Mouse (Mus musculus): Measurements from ENCODE around the gene Crocc2. TPM values are rescaled to one million over a fixed set of nuclear protein-coding genes. Genes with fewer than 3 reads are reported as not detected.
A peak's percentile ranks its signal among the peaks of the same experiment; 100 is the strongest.

Crocc2 gene
- total and polyA plus RNA-seq, 2 experiments from 2014 or later = 0.08 to 0.34 TPM

DNA sequence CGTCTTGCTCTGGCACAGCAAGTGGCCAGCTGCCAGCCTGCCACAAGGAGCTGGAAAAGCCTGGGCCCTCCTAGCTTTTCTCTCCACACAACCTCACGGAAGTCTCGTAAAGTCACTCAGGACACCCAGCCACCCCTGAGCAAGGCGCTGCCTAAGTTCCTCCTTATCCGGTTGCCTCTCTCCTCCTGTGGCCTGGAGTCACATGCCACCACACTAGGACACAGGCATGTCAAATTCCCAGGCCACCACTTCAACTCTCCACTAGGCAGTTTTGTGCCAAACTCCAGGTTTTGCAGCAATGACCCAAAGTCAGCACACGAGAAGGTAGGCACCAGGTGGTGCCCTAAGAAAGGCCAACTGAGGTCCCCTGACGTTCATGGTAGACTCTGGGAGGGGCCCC lies 5.9 kb upstream of the Crocc2 start:
- no peak for DNase-seq (ENCODE audit: low spot score)
- no peak for ATAC-seq (ENCODE audit: insufficient read depth, low read depth)
- Histone ChIP-seq H3K36me3 (replicated peaks; ENCODE audit: control insufficient read depth, insufficient read depth, low read length) (no peaks in the 10 kb centered on the region), H3K9me3 (replicated peaks; ENCODE audit: control insufficient read depth, low read length) (no peaks in the 10 kb centered on the region), H3K4me1 (ENCODE audit: control insufficient read depth, insufficient read depth) (no peaks in the 10 kb centered on the region), H3K4me3 (ENCODE audit: low read depth, low read length) (no peak overlapping the region), H3K27ac (ENCODE audit: low read depth) (no peak overlapping the region), H3K9ac (replicated peaks; ENCODE audit: low read depth, low read length) (no peak overlapping the region), H3K4me2 (ENCODE audit: low read depth, low read length) (no peak overlapping the region), H3K27me3 (ENCODE audit: control insufficient read depth, insufficient read depth, low read length) (peaks cover 16% of the 10 kb centered on the region; the same call in 1 of the 2 replicates)
- TF ChIP-seq CTCF (IDR thresholded peaks at IDR 0.05; ENCODE audit: low read depth) = no peak
- TF ChIP-seq EP300 (IDR thresholded peaks at IDR 0.05; ENCODE audit: low read depth) = no peak
- 79% methylated on average over 7 of the region's 7 CpGs for WGBS

DNA sequence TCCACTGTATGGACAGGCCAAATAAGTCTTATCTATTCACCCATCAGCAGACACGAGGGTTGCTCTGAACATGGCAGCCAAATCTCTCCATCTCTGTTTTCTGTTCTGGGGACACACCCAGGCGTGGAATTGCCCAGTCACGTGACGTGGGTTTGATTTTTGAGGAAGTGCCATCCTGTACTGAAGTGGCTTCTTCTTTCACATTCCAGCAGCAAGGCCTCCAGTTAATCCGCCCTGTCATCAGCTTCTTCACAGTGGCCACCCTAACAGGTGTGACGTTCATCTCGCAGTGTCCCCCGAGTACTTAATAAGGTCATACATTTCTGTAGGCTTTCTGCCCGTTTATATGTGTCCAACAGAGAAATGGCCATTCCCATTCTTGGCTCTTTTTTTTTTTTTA lies 3.1 kb upstream of the Crocc2 start:
- ATAC-seq (ENCODE audit: insufficient read depth, low read depth) = no peak
- Histone ChIP-seq H3K36me3 (replicated peaks; ENCODE audit: control insufficient read depth, insufficient read depth, low read length) (no peaks in the 10 kb centered on the region), H3K4me3 (ENCODE audit: low read depth, low read length) (no peak overlapping the region), H3K27me3 (ENCODE audit: control insufficient read depth, insufficient read depth, low read length) (peaks cover 18% of the 10 kb centered on the region; the same call in 1 of the 2 replicates), H3K9me3 (replicated peaks; ENCODE audit: control insufficient read depth, low read length) (no peaks in the 10 kb centered on the region), H3K9ac (replicated peaks; ENCODE audit: low read depth, low read length) (no peak overlapping the region), H3K4me1 (ENCODE audit: control insufficient read depth, insufficient read depth) (no peaks in the 10 kb centered on the region), H3K27ac (ENCODE audit: low read depth) (no peak overlapping the region), H3K4me2 (ENCODE audit: low read depth, low read length) (no peak overlapping the region)
- WGBS = 45% methylated on average over 9 of the region's 9 CpGs
- no peak for DNase-seq (ENCODE audit: low spot score)
- TF ChIP-seq EP300 (IDR thresholded peaks at IDR 0.05; ENCODE audit: low read depth) = no peak
- no peak for TF ChIP-seq CTCF (IDR thresholded peaks at IDR 0.05; ENCODE audit: low read depth)

DNA sequence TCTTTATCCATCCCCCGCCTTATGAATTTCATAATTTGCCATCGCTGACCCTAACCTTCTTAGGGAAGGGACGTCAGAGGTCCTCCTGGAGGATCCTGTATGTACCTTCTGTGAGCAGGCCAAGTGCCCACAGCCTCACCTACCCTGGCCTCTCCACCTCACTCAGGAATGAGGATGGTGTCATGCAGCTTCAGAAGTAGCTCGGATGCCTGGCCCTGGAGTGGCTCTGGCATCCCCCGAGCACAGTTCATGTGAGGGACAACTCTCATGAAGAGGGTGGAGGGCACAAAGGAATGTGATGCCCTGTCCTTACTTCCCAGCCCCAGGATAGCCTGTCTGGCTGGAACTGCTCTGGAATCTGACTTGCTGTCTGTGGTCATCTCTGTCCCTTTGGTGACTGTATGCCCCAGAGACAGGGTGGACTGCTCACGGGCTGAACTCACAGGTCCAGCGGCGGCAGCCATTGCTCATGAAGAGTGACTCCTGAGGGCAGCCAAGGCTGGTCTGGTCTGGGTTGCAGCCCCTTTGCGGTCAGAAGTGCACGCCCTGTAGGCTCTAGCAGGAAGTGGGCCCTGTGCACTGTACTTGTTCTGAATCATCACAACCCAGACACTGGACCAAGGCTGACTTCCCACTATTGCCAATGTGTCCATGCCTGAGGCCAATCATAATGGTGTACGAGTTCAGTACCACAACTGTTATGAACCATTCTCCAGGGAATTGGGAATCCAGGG lies 2.0 kb upstream of the Crocc2 start:
- no peak overlapping the region for H3K27ac ChIP-seq (ENCODE audit: low read depth)
- no peak overlapping the region for H3K9ac ChIP-seq (replicated peaks; ENCODE audit: low read depth, low read length)
- no peak overlapping the region for H3K4me3 ChIP-seq (ENCODE audit: low read depth, low read length)
- no peaks in the 10 kb centered on the region for H3K4me1 ChIP-seq (ENCODE audit: control insufficient read depth, insufficient read depth)
- H3K36me3 ChIP-seq (replicated peaks; ENCODE audit: control insufficient read depth, insufficient read depth, low read length) = no peaks in the 10 kb centered on the region
- H3K9me3 ChIP-seq (replicated peaks; ENCODE audit: control insufficient read depth, low read length) = no peaks in the 10 kb centered on the region
- no peak for DNase-seq (ENCODE audit: low spot score)
- H3K27me3 ChIP-seq (ENCODE audit: control insufficient read depth, insufficient read depth, low read length) = peaks cover 23% of the 10 kb centered on the region; the same call in 1 of the 2 replicates
- no peak overlapping the region for H3K4me2 ChIP-seq (ENCODE audit: low read depth, low read length)
- no peak for ATAC-seq (ENCODE audit: insufficient read depth, low read depth)
- WGBS = 79% methylated on average over 11 of the region's 11 CpGs
- TF ChIP-seq CTCF (IDR thresholded peaks at IDR 0.05; ENCODE audit: low read depth) = no peak
- TF ChIP-seq EP300 (IDR thresholded peaks at IDR 0.05; ENCODE audit: low read depth) = no peak

DNA sequence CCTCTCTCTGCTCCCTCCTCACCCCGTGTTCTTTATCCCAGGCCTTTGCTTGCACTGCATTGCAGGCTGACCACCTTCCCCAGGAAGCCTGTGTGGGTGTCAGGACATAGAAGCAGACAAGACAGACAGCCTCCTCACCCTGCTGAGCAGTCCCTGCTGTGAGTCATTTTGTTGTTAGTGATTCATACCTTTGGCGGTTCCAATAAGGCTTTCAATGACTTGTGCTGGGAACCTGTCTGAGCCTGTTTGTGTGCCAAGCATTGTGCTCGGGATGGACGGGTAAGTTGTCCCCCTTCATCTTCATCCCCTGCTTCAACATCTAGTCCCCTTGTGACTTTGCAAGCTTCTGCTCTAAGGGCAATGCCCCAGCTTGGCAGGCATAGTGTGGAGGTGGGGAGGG lies 5.1 kb downstream of the Crocc2 start:
- Histone ChIP-seq H3K4me1 (ENCODE audit: control insufficient read depth, insufficient read depth) (peaks cover 8% of the 10 kb centered on the region; the same call in 1 of the 2 replicates), H3K36me3 (replicated peaks; ENCODE audit: control insufficient read depth, insufficient read depth, low read length) (no peaks in the 10 kb centered on the region), H3K9ac (replicated peaks; ENCODE audit: low read depth, low read length) (no peak overlapping the region), H3K4me2 (ENCODE audit: low read depth, low read length) (no peak overlapping the region), H3K27ac (ENCODE audit: low read depth) (no peak overlapping the region), H3K4me3 (ENCODE audit: low read depth, low read length) (no peak overlapping the region), H3K9me3 (replicated peaks; ENCODE audit: control insufficient read depth, low read length) (no peaks in the 10 kb centered on the region), H3K27me3 (ENCODE audit: control insufficient read depth, insufficient read depth, low read length) (peaks cover 43% of the 10 kb centered on the region)
- ATAC-seq (ENCODE audit: insufficient read depth, low read depth) (no peak), DNase-seq (ENCODE audit: low spot score) (no peak)
- WGBS = 57% methylated on average over 4 of the region's 4 CpGs
- TF ChIP-seq EP300 (IDR thresholded peaks at IDR 0.05; ENCODE audit: low read depth) (no peak), CTCF (IDR thresholded peaks at IDR 0.05; ENCODE audit: low read depth) (no peak)

DNA sequence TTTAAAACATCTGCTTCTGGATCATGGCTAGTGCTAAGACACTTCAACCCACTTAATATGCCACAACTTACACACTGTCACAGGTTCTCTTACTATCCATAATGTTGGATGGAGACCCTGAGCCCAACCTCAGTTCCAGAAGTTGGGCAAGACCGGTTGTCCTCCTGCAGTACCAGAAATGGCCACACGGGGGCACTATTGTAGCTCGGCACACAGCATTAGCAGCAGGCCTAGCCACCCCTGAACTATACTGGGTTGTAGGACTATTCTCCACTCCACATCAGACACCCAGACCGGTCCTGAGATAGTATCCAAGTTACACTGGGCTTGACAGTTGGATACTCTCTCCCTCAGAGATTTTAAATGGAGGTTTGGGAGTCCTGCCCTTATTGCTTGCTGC lies 5.9 kb downstream of the Crocc2 start:
- H3K27ac ChIP-seq (ENCODE audit: low read depth) = no peak overlapping the region
- WGBS = 2% methylated on average over 4 of the region's 4 CpGs
- TF ChIP-seq CTCF (IDR thresholded peaks at IDR 0.05; ENCODE audit: low read depth) (peak; percentile 98), EP300 (IDR thresholded peaks at IDR 0.05; ENCODE audit: low read depth) (no peak)
- H3K4me1 ChIP-seq (ENCODE audit: control insufficient read depth, insufficient read depth) = peaks cover 8% of the 10 kb centered on the region; the same call in 1 of the 2 replicates
- no peaks in the 10 kb centered on the region for H3K9me3 ChIP-seq (replicated peaks; ENCODE audit: control insufficient read depth, low read length)
- H3K27me3 ChIP-seq (ENCODE audit: control insufficient read depth, insufficient read depth, low read length) = peaks cover 43% of the 10 kb centered on the region
- no peak overlapping the region for H3K4me3 ChIP-seq (ENCODE audit: low read depth, low read length)
- DNase-seq (ENCODE audit: low spot score) (peak; percentile 80), ATAC-seq (ENCODE audit: insufficient read depth, low read depth) (peak; percentile 68)
- no peaks in the 10 kb centered on the region for H3K36me3 ChIP-seq (replicated peaks; ENCODE audit: control insufficient read depth, insufficient read depth, low read length)
- no peak overlapping the region for H3K4me2 ChIP-seq (ENCODE audit: low read depth, low read length)
- no peak overlapping the region for H3K9ac ChIP-seq (replicated peaks; ENCODE audit: low read depth, low read length)

Measured in heart, postnatal 0 days (tissue).